Mouse (Mus musculus) CH12.LX (cell line): ENCODE results near the gene Gdf15. TPM values are rescaled to one million over a fixed set of nuclear protein-coding genes. Genes with fewer than 3 reads are reported as not detected.

ENCODE experiments used
- DNase-seq: peaks from one replicate; pipeline ENCODE4 v3.0.0-alpha.2; 2013; ENCODE audit errors: extremely low read depth
- H3K27ac ChIP-seq: 2 replicates; pipeline ENCODE4 v1.5.1; 2012; ENCODE audit warnings: low read depth, mild to moderate bottlenecking, control low read depth, moderate library complexity; ENCODE audit not compliant: insufficient read depth
- H3K27me3 ChIP-seq: replicated peaks from 2 replicates; pipeline ENCODE3; 2012; ENCODE audit warnings: inconsistent platforms
- H3K36me3 ChIP-seq, 2 experiments: replicated peaks in 1 of 2; 2 replicates each; pipeline versions ENCODE3 to v1.6.1; 2012; ENCODE audit warnings: inconsistent platforms in 1 of 2, low read length in 1 of 2, mild to moderate bottlenecking in 1 of 2, mixed read lengths in 1 of 2, moderate library complexity in 1 of 2; ENCODE audit not compliant: control insufficient read depth in 1 of 2, insufficient read depth in 1 of 2
- H3K4me1 ChIP-seq, 2 experiments: 2 replicates each; pipeline ENCODE4 v1.6.1; 2012; ENCODE audit warnings: inconsistent platforms in 1 of 2, moderate library complexity in 1 of 2; ENCODE audit not compliant: insufficient read depth in 2 of 2, control insufficient read depth in 1 of 2
- H3K4me2 ChIP-seq: 2 replicates; pipeline ENCODE4 v1.6.1; 2012; ENCODE audit warnings: low read depth, mild to moderate bottlenecking, control low read depth; ENCODE audit not compliant: poor library complexity, insufficient read depth, severe bottlenecking
- H3K4me3 ChIP-seq, 3 experiments: fragments of 150-350 bp in 1 of 3; sonication (generic) in 1 of 3; replicated peaks in 1 of 3; 2 replicates each; pipeline versions ENCODE3 to v1.5.1; 2011 to 2012; ENCODE audit warnings: low read depth in 2 of 3, low read length in 2 of 3, mild to moderate bottlenecking in 2 of 3, moderate library complexity in 2 of 3, control low read depth in 1 of 3, improper control_type of control experiment in 1 of 3, inconsistent platforms in 1 of 3, mixed read lengths in 1 of 3; ENCODE audit not compliant: poor library complexity in 1 of 3
- H3K79me2 ChIP-seq: replicated peaks from 2 replicates; pipeline ENCODE4 v1.6.1; 2012; ENCODE audit warnings: mild to moderate bottlenecking, moderate library complexity; ENCODE audit not compliant: control insufficient read depth, poor library complexity, insufficient read depth, severe bottlenecking; ENCODE audit errors: extremely low read depth
- H3K9ac ChIP-seq: 2 replicates; pipeline ENCODE4 v1.6.1; 2012; ENCODE audit warnings: low read depth, mild to moderate bottlenecking, control low read depth, moderate library complexity; ENCODE audit not compliant: insufficient read depth
- H3K9me3 ChIP-seq: replicated peaks from 2 replicates; pipeline ENCODE3; 2012; ENCODE audit warnings: low read length, inconsistent platforms, mixed read lengths
- BHLHE40 ChIP-seq: IDR thresholded peaks from 2 replicates; pipeline ENCODE4 v1.6.1; 2011; ENCODE audit warnings: mild to moderate bottlenecking, low read depth, low read length, improper control_type of control experiment
- CTCF ChIP-seq, 2 experiments: IDR thresholded peaks in 1 of 2; conservative IDR thresholded peaks in 1 of 2; 2 replicates each; pipeline ENCODE4 v1.5.1; 2011 to 2012; ENCODE audit warnings: low read depth in 2 of 2, low read length in 2 of 2, improper control_type of control experiment in 1 of 2, inconsistent platforms in 1 of 2, mild to moderate bottlenecking in 1 of 2, moderate library complexity in 1 of 2
- ELF1 ChIP-seq: IDR thresholded peaks from 2 replicates; pipeline ENCODE4 v1.6.1; 2014; ENCODE audit warnings: low read depth, mild to moderate bottlenecking, inconsistent platforms, low read length, improper control_type of control experiment
- ETS1 ChIP-seq: conservative IDR thresholded peaks from 2 replicates; pipeline ENCODE4 v1.6.1; 2012; ENCODE audit warnings: low read depth, mild to moderate bottlenecking, inconsistent platforms, low read length, improper control_type of control experiment, moderate library complexity
- MAX ChIP-seq: IDR thresholded peaks from 2 replicates; pipeline ENCODE4 v1.6.1; 2011; ENCODE audit warnings: low read length, improper control_type of control experiment
- MAZ ChIP-seq: IDR thresholded peaks from 2 replicates; pipeline ENCODE4 v1.6.1; 2012; ENCODE audit warnings: low read depth, mild to moderate bottlenecking, inconsistent platforms, low read length, improper control_type of control experiment, moderate library complexity
- MEF2A ChIP-seq: IDR thresholded peaks from 2 replicates; pipeline ENCODE4 v1.6.1; 2014; ENCODE audit warnings: low read depth, mild to moderate bottlenecking, inconsistent platforms, low read length, improper control_type of control experiment, borderline replicate concordance
- MXI1 ChIP-seq: IDR thresholded peaks from 2 replicates; pipeline ENCODE4 v1.6.1; 2011; ENCODE audit warnings: mild to moderate bottlenecking, low read depth, low read length, improper control_type of control experiment
- NRF1 ChIP-seq: IDR thresholded peaks from 2 replicates; pipeline ENCODE4 v1.6.1; 2014; ENCODE audit warnings: low read depth, mild to moderate bottlenecking, inconsistent platforms, low read length, improper control_type of control experiment, moderate library complexity
- POLR2A ChIP-seq: IDR thresholded peaks from 2 replicates; pipeline ENCODE4 v1.6.1; 2011; ENCODE audit warnings: low read depth, mild to moderate bottlenecking, improper control_type of control experiment, low read length
- RAD21 ChIP-seq: IDR thresholded peaks from 2 replicates; pipeline ENCODE4 v1.6.1; 2011; ENCODE audit warnings: low read depth, mild to moderate bottlenecking, low read length, improper control_type of control experiment, moderate library complexity
- RCOR1 ChIP-seq: conservative IDR thresholded peaks from 2 replicates; pipeline ENCODE4 v1.6.1; 2012; ENCODE audit warnings: low read depth, mild to moderate bottlenecking, inconsistent platforms, low read length, improper control_type of control experiment
- SIN3A ChIP-seq: IDR thresholded peaks from 2 replicates; pipeline ENCODE4 v1.6.1; 2012; ENCODE audit warnings: low read length, improper control_type of control experiment, inconsistent platforms
- SMC3 ChIP-seq: IDR thresholded peaks from 2 replicates; pipeline ENCODE4 v1.6.1; 2011; ENCODE audit warnings: low read depth, low read length, improper control_type of control experiment
- TCF12 ChIP-seq: IDR thresholded peaks from 2 replicates; pipeline ENCODE4 v1.6.1; 2014; ENCODE audit warnings: low read depth, mild to moderate bottlenecking, inconsistent platforms, low read length, improper control_type of control experiment
- UBTF ChIP-seq: IDR thresholded peaks from 2 replicates; pipeline ENCODE4 v1.6.1; 2012; ENCODE audit warnings: low read depth, mild to moderate bottlenecking, inconsistent platforms, low read length, improper control_type of control experiment, moderate library complexity
- ZC3H11A ChIP-seq: IDR thresholded peaks from 2 replicates; pipeline ENCODE4 v1.6.1; 2012; ENCODE audit warnings: low read depth, mild to moderate bottlenecking, inconsistent platforms, low read length, improper control_type of control experiment
- ZKSCAN1 ChIP-seq: IDR thresholded peaks from 2 replicates; pipeline ENCODE4 v1.6.1; 2012; ENCODE audit warnings: low read depth, inconsistent platforms, low read length, improper control_type of control experiment, borderline replicate concordance
- ZMIZ1 ChIP-seq: IDR thresholded peaks from 2 replicates; pipeline ENCODE4 v1.6.1; 2012; ENCODE audit warnings: low read depth, mild to moderate bottlenecking, inconsistent platforms, low read length, improper control_type of control experiment
- ZNF384 ChIP-seq: IDR thresholded peaks from 2 replicates; pipeline ENCODE4 v1.6.1; 2012; ENCODE audit warnings: low read depth, low read length, improper control_type of control experiment, inconsistent platforms
- dilution Hi-C: fragments of 300-500 bp; cut with MboI; formaldehyde crosslinking; loops from 2 replicates; pipeline ENCODE4 v1.14.3; 2020; ENCODE audit warnings: low sequenced_read_pairs; ENCODE audit not compliant: extremely low pct_unique_long_range_greater_than_20kb, extremely low pct_ligation_motif_present
- in situ Hi-C: fragments of 300-500 bp; cut with MboI; formaldehyde crosslinking; loops from 3 replicates; pipeline ENCODE4 v1.14.3; 2019; ENCODE audit warnings: low sequenced_read_pairs, low pct_ligation_motif_present, low pct_unique_long_range_greater_than_20kb, mixed read lengths
- polyA plus RNA-seq: library from polyadenylated mRNA; unstranded; fragments of >175 nt; gene quantifications from 2 replicates; pipeline ENCODE4 v1.2.1, GENCODE M21; 2012; ENCODE audit warnings: low read depth; ENCODE audit not compliant: insufficient read length
- total RNA-seq, 2 experiments: library from RNA; depleted of rRNA; stranded (reverse); fragments of 300-350 nt in 1 of 2; fragments of >200 nt in 1 of 2; gene quantifications; 2 replicates each; pipeline ENCODE4 v1.2.3; 2012 to 2014

Gene Gdf15
- total and polyA plus RNA-seq, 3 experiments: 0.16 to 0.21 TPM; not detected in 1

DNA sequence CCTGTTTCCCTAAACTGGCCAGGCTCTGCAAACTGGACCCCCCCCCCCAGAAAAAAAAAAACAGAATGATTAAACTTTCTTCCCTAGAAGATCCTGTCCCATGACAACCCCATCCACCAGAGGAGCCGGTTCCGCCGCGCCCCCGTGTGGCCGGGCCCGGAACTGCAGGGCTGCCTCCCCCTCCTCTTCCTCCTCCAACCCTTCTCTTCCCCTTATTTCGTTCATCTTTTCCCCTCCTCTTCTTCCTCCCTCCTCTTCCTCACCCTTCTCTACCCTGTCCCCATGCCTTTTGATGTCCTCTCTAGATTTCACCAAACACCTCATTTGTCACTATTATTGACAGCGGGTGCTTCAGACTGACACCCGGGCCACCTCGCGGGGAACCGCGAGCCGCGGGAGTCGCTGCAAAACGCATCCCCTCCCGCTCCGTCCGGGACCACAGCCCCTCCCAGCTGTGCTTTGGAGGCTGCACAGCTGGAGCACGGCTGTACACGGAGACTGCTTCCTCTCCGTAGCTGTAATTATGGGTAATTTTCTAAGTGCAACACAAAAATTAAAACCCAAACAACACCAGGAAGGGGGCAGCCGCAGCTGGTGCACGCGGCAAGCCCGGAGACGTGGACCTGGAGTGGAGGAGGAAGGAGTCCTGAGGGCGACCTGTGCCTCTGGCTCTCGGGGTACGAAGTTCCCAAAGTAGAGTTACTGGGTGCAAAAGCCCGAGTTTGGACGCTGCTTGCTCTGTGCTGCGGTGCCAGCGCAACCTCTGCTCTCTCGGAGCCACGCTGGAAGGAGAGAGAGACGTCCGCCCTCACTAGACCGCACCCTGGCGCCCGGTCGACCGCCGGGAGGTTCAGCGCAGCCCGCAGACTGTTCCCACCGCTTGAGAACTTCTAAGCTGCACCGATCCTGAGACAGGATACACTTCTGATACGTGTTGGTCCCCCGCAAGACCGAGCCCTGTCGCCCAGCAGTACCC, 21.2 kb downstream of the Gdf15 start:
- in situ Hi-C loops: loop anchor here (5.0 kb wide), 1 partner anchor 36 kb away; no protein-coding TSS in a partner anchor
- peak overlapping the region; percentile 84 for H3K4me2 ChIP-seq
- peak; percentile 67 for TF ChIP-seq MAZ
- TF ChIP-seq SMC3: peak; percentile 52
- TF ChIP-seq BHLHE40: peak; percentile 26; the same call in 1 of the 2 replicates
- peak; percentile 78 for TF ChIP-seq ZNF384
- no peak; the same call in 1 of the 2 replicates for TF ChIP-seq MXI1
- TF ChIP-seq ETS1: 0 out of 2 replicates have a peak, but pooled peaks have one; percentile 11
- TF ChIP-seq SIN3A: peak; percentile 19; the same call in 1 of the 2 replicates
- TF ChIP-seq RAD21: peak; percentile 47
- 0 out of 2 replicates have a peak, but pooled peaks have one; percentile 5 for TF ChIP-seq POLR2A
- TF ChIP-seq ZMIZ1: 0 out of 2 replicates have a peak, but pooled peaks have one; percentile 39
- TF ChIP-seq TCF12: peak; percentile 40
- 0 out of 2 replicates have a peak, but pooled peaks have one; percentile 5 for TF ChIP-seq NRF1
- TF ChIP-seq UBTF: peak; percentile 60; the same call in 1 of the 2 replicates
- TF ChIP-seq MEF2A: peak; percentile 42; the same call in 1 of the 2 replicates
- peak; percentile 65 to 83 for TF ChIP-seq CTCF (conservative IDR thresholded peaks at IDR 0.05 in 1 of 2, IDR thresholded peaks at IDR 0.05 in 1 of 2; ENCODE audit: low read depth in 2 of 2, low read length in 2 of 2)
- TF ChIP-seq ZKSCAN1: no peak
- TF ChIP-seq ELF1: peak; percentile 66
- TF ChIP-seq RCOR1: peak; percentile 36; the same call in 1 of the 2 replicates
- TF ChIP-seq MAX: no peak; the same call in 1 of the 2 replicates
- TF ChIP-seq ZC3H11A: no peak
- H3K4me3 ChIP-seq: peak overlapping the region; percentile 61 to 79 (median 65)
- H3K27me3 ChIP-seq: no peaks in the 10 kb centered on the region
- peak overlapping the region; percentile 60 for H3K9ac ChIP-seq
- H3K79me2 ChIP-seq: 0 out of 2 replicates have a peak, but pooled peaks cover 6% of the 10 kb centered on the region
- H3K9me3 ChIP-seq: no peaks in the 10 kb centered on the region
- peak; percentile 77 for DNase-seq
- H3K36me3 ChIP-seq: peaks cover 0 to 3% of the 10 kb centered on the region in 2 experiments
- H3K27ac ChIP-seq: peak overlapping the region; percentile 90
- peaks cover 24 to 68% of the 10 kb centered on the region in 2 experiments for H3K4me1 ChIP-seq
- dilution Hi-C loops: no loop called here
